Mouse (Mus musculus): ENCODE measurements around the gene Maz.

DNA sequence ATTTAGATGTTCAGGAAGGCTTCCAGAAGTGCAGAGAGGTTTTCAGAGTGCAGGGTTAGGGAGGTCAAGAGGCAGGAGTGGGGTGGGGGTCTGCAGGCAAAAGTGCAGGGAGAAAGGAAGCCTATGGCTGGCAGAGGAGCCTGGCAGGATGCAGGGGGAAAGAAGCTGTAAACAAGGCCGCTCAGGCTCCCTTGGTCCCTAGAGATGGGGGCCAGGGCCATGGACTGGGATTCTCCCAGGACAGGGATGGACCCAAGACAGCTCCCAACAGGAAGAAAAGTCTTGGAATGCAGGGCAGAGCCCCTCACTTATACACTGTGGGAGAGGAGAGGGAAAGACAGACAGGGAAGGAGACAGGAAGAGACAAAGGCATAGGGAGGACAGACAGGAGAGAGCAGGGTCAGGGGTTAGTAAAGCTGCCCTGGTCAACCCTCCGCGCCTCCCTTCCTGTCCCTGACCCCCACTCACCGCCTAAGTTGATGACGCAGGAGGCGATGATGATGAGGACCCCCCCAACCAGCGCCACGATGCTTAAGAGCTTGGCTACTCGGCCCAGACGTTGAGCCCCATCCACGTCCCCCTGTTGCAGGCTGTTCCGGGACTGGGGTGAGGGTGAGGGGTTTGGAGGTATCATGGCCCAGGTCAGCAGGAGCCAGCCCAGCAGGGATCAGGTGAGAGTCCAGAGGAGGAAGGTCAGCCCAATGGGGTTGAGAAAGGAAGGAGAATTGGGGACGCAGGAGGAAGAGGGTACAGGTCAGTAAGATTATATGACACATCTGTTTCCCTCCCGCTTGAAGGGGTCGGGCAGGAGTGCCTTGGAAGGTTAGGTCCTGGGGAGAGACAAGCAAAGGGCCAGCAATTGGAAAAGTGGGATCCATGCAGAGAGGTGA is 8.2 kb downstream of the Maz start:
- TF ChIP-seq CTCF (IDR thresholded peaks at IDR 0.05; ENCODE audit: low read depth, low read length), result no peak
- no peak for TF ChIP-seq POLR2AphosphoS5 (IDR thresholded peaks at IDR 0.05; ENCODE audit: insufficient replicate concordance, low read depth, low read length)
- TF ChIP-seq GATA1 (IDR thresholded peaks at IDR 0.05; ENCODE audit: borderline replicate concordance, low read length), result no peak
- no peak for TF ChIP-seq TAL1 (conservative IDR thresholded peaks at IDR 0.05; ENCODE audit: low read depth, low read length)
- no peak for TF ChIP-seq GATA2 (IDR thresholded peaks at IDR 0.05; ENCODE audit: borderline replicate concordance, low read depth, low read length)
